Mouse (Mus musculus) ES-E14 (cell line): ENCODE results near the gene Serpina3n. TPM values are rescaled to one million over a fixed set of nuclear protein-coding genes. Genes with fewer than 3 reads are reported as not detected.
"Not testable (repeated sequence)": the region's sequence is repeated elsewhere in the genome, so short reads cannot be mapped to it uniquely, and the experiment has no call there.

Experiments
- DNase-seq: peaks from one replicate; pipeline ENCODE4 v3.0.0-alpha.2; 2013; ENCODE audit warnings: low read depth, low spot score
- H3K27ac ChIP-seq: 2 replicates; pipeline ENCODE4 v1.5.1; 2012; ENCODE audit warnings: low read depth, mild to moderate bottlenecking, low read length, moderate library complexity, mixed read lengths; ENCODE audit not compliant: poor library complexity, insufficient read depth, severe bottlenecking
- H3K36me3 ChIP-seq: 2 replicates; pipeline ENCODE4 v1.6.1; 2012; ENCODE audit warnings: mild to moderate bottlenecking, low read length, moderate library complexity, mixed read lengths; ENCODE audit not compliant: control insufficient read depth, poor library complexity, insufficient read depth, severe bottlenecking
- H3K4me1 ChIP-seq, 2 experiments: fragments of 150-350 bp in 1 of 2; sonication (generic) in 1 of 2; 2 replicates each; pipeline ENCODE4 v1.6.1; 2012; ENCODE audit warnings: low read length in 2 of 2, mild to moderate bottlenecking in 1 of 2, mixed read lengths in 1 of 2; ENCODE audit not compliant: control insufficient read depth in 2 of 2, insufficient read depth in 2 of 2, poor library complexity in 1 of 2
- H3K4me3 ChIP-seq, 2 experiments: fragments of 150-350 bp in 1 of 2; sonication (generic) in 1 of 2; 2 replicates each; pipeline ENCODE4 v1.5.1; 2012; ENCODE audit warnings: low read length in 2 of 2, low read depth in 1 of 2, mild to moderate bottlenecking in 1 of 2, mixed read lengths in 1 of 2; ENCODE audit not compliant: insufficient read depth in 1 of 2, poor library complexity in 1 of 2, severe bottlenecking in 1 of 2
- H3K9ac ChIP-seq: 2 replicates; pipeline ENCODE4 v1.6.1; 2012; ENCODE audit warnings: low read depth, mild to moderate bottlenecking, low read length, mixed read lengths; ENCODE audit not compliant: poor library complexity, insufficient read depth, severe bottlenecking
- H3K9me3 ChIP-seq: fragments of 150-350 bp; sonication (generic); 2 replicates; pipeline ENCODE4 v1.6.1; 2012; ENCODE audit warnings: low read depth, mild to moderate bottlenecking, low read length; ENCODE audit not compliant: control insufficient read depth, insufficient read depth
- CHD2 ChIP-seq: IDR thresholded peaks from 2 replicates; pipeline ENCODE4 v1.6.1; 2014; ENCODE audit warnings: mild to moderate bottlenecking, low read depth, low read length, inconsistent platforms
- HCFC1 ChIP-seq: IDR thresholded peaks from 2 replicates; pipeline ENCODE4 v1.6.1; 2012; ENCODE audit warnings: low read length, inconsistent platforms, borderline replicate concordance; ENCODE audit not compliant: insufficient read depth
- MAFK ChIP-seq: IDR thresholded peaks from 2 replicates; pipeline ENCODE4 v1.6.1; 2014; ENCODE audit warnings: mild to moderate bottlenecking, low read depth, low read length, inconsistent platforms; ENCODE audit not compliant: insufficient read depth
- ZC3H11A ChIP-seq: IDR thresholded peaks from 2 replicates; pipeline ENCODE4 v1.6.1; 2012; ENCODE audit warnings: low read depth, mild to moderate bottlenecking, inconsistent platforms, low read length, borderline replicate concordance
- ZNF384 ChIP-seq: IDR thresholded peaks from 2 replicates; pipeline ENCODE4 v1.6.1; 2012; ENCODE audit warnings: low read depth, low read length, inconsistent platforms
- in situ Hi-C, 2 experiments: fragments of 600-800 bp; cut with MboI; formaldehyde crosslinking; loops; one replicate each; pipeline ENCODE4 v1.15.1; 2025; ENCODE audit warnings: low sequenced_read_pairs in 2 of 2, inconsistent platforms in 1 of 2; ENCODE audit not compliant: unreplicated experiment in 2 of 2
- total RNA-seq: library from RNA; depleted of rRNA; stranded (reverse); fragments of 300-350 nt; gene quantifications from 2 replicates; pipeline ENCODE4 v1.2.3, GENCODE M21; 2012; rRNA removed

The Serpina3n gene
- 0.16 and 0.58 TPM in 2 replicates for total RNA-seq

DNA sequence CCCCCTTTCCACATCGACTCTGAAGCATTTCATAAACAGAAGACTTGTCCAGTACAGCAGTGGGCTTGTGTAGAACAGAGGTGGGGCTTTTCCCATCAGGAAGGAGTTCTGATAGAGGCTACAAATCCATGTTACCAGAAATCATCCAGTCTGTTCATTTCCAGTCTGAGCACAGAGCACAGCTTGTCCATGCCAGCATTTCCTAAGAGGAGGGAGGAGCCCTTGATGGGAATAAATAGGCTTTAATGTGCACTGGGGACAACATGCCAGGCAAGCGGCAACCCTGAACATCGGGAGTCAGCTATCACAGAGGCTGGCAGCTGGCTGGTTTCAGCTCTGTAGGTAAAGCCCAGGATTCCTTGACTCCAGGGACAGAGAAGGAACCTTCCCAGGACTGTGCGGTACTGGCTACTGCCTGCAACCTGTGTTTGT lies at the start of gene Serpina3n:
TSS of gene Serpina3n (plus strand) at position 276 of the 432 bp plus-strand sequence.
- Histone ChIP-seq H3K9ac (no peak within 1 kb of the TSS), H3K4me1 (no peaks in the 10 kb centered on the region), H3K4me3 (no peak within 1 kb of the TSS), H3K27ac (no peak within 1 kb of the TSS), H3K9me3 (no peaks in the 10 kb centered on the region), H3K36me3 (no peaks in the 10 kb centered on the region)
- no peak for DNase-seq
- in situ Hi-C loops = loop anchor here in 1 of 2 experiments (25.0 kb wide), 1 partner anchor 194 kb away; the partner anchor contains the start of gene Serpina3f
- no peak for TF ChIP-seq MAFK
- no peak for TF ChIP-seq ZNF384
- no peak for TF ChIP-seq HCFC1
- no peak for TF ChIP-seq CHD2
- TF ChIP-seq ZC3H11A = no peak

DNA sequence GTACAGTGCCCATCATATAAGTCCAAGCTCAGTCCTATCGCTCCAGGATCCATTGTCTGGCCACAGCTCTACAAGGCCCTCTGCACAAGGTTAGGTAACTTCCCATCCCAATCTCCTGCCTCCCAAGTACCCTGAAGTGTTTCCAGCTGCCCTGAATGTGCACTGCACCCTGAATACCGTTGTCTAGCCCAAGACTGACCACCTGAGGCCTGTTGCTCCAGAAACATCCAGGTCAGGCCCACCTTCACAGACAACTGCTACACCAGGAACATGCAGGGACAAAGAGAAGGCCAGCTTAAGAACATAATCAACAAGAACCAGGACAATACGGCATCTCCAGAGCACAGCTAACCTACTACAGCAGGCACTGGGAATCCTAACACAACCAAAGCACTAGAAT lies 36.5 kb upstream of the Serpina3n start:
- Histone ChIP-seq H3K4me3 (no peak overlapping the region), H3K4me1 (no peaks in the 10 kb centered on the region), H3K27ac (no peak overlapping the region), H3K9me3 (no peaks in the 10 kb centered on the region), H3K9ac (no peak overlapping the region), H3K36me3 (no peaks in the 10 kb centered on the region)
- no peak for DNase-seq
- no peak for TF ChIP-seq CHD2
- TF ChIP-seq ZNF384 = no peak
- no peak for TF ChIP-seq ZC3H11A
- no peak for TF ChIP-seq HCFC1
- TF ChIP-seq MAFK = no peak
- in situ Hi-C loops = no loop called here

- H3K4me1 ChIP-seq, in situ Hi-C loops, H3K9ac ChIP-seq, H3K27ac ChIP-seq, H3K4me3 ChIP-seq, DNase-seq, H3K9me3 ChIP-seq, H3K36me3 ChIP-seq: not testable (repeated sequence)
These were observed 29.4 kb upstream of the Serpina3n start for GRCm38 (mm10) chr12:104377179-104377578.

DNA sequence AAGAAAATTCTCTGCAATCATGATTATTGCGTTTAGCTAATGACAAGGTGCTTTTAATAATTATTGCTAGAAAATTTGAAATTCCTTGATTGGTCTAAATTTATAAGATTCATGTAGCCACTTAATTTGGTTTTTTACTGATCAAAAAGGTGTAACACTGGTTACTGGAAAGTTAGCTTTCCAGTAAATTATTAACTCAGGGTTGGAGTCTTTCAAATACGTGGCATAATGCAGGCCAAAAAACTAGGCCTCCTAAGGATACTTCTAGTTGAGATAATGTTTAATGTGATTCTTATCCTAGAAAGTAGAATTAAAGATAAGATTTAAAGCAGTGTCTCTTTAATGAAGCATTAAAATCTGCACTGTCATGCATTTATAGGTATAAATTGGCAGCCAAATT lies 28.2 kb upstream of the Serpina3n start:
- H3K9ac ChIP-seq, H3K4me3 ChIP-seq, DNase-seq, H3K27ac ChIP-seq, H3K9me3 ChIP-seq, H3K36me3 ChIP-seq, H3K4me1 ChIP-seq, in situ Hi-C loops: not testable (repeated sequence)

DNA sequence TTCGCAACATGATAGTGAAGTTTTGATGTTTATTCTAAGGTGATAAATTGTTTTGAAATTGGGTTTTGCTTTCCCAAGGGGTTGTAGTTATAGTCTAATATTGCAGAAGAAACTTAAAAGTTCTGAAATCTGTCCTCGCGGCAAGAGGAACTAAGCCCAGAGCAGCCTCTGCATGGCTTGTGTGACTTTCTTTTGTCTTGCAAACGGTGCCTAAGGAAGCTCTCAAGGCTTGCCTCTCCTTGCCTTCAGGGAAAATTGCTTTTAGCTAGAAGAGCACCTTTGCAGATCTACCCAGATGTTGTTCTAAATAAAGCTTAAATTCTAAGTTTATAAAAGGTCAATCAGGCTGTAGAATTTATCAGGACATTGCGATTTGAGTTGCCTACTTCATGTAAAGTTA lies 27.7 kb upstream of the Serpina3n start:
- H3K27ac ChIP-seq, in situ Hi-C loops: not testable (repeated sequence)

More for the DNA sequence above, 27.7 kb upstream of the Serpina3n start:
- H3K9me3 ChIP-seq, DNase-seq, H3K36me3 ChIP-seq, H3K4me1 ChIP-seq, H3K4me3 ChIP-seq, H3K9ac ChIP-seq: not testable (repeated sequence)
